Mouse (Mus musculus) left cerebral cortex, adult 2 months (tissue): ENCODE results near the gene P2ry14. TPM values are rescaled to one million over a fixed set of nuclear protein-coding genes. Genes with fewer than 3 reads are reported as not detected.
"Not testable (repeated sequence)": the region's sequence is repeated elsewhere in the genome, so short reads cannot be mapped to it uniquely, and the experiment has no call there.

Experiments used
- DNase-seq, 2 experiments: peaks; one replicate each; pipeline ENCODE4 v3.0.0; 2021 to 2022; ENCODE audit warnings: low spot score in 2 of 2, mixed read lengths in 1 of 2; ENCODE audit errors: extremely low spot score in 1 of 2
- H3K27ac ChIP-seq: fragments of 200-600 bp; 2 replicates; pipeline ENCODE4 v1.8.1; 2022
- H3K4me3 ChIP-seq: fragments of 200-600 bp; 2 replicates; pipeline ENCODE4 v1.8.1; 2022
- CTCF ChIP-seq: fragments of 200-600 bp; IDR thresholded peaks from 2 replicates; pipeline ENCODE4 v1.8.1; 2022; ENCODE audit warnings: antibody characterized with exemption, mild to moderate bottlenecking, moderate library complexity
- intact Hi-C: fragments of 180-260 bp; cut with DNase I; formaldehyde crosslinking; loops from one replicate; pipeline ENCODE4 v1.15.1; 2025
- total RNA-seq, 2 experiments: library from RNA; stranded (reverse); gene quantifications; 2 replicates each; pipeline ENCODE4 v1.2.3; 2021

P2ry14 gene
- total RNA-seq, 2 experiments from 2014 or later: 2.9 to 3.5 TPM

- Histone ChIP-seq H3K27ac (no peak overlapping the region), H3K4me3 (no peak overlapping the region)
- intact Hi-C loops: loop anchor here (2.0 to 10.0 kb wide), 2 partner anchors 49 to 145 kb away; no protein-coding TSS in a partner anchor
- no peak for TF ChIP-seq CTCF
- no peak for DNase-seq
Observed at GRCm38 (mm10) chr3:59169921-59170627, 16.7 kb upstream of the P2ry14 start.

- DNase-seq: no peak
- intact Hi-C loops: loop anchor here (2.0 kb wide), 1 partner anchor 48 kb away; no protein-coding TSS in a partner anchor
- Histone ChIP-seq H3K4me3 (no peak overlapping the region), H3K27ac (no peak overlapping the region)
- no peak; the same call in 1 of the 2 replicates for TF ChIP-seq CTCF
Observed at GRCm38 (mm10) chr3:59169215-59169614, 15.8 kb upstream of the P2ry14 start.

GRCm38 (mm10) chr3:59168476-59168875 is 15.1 kb upstream of the P2ry14 start:
- TF ChIP-seq CTCF: no peak
- no peak overlapping the region for H3K27ac ChIP-seq
- no peak overlapping the region for H3K4me3 ChIP-seq
- DNase-seq: no peak
- intact Hi-C loops: loop anchor here (2.0 kb wide), 1 partner anchor 48 kb away; no protein-coding TSS in a partner anchor

GRCm38 (mm10) chr3:59167417-59168054 is 14.1 kb upstream of the P2ry14 start:
- intact Hi-C loops: loop anchor here (2.0 kb wide), 1 partner anchor 47 kb away; no protein-coding TSS in a partner anchor
- Histone ChIP-seq H3K27ac (no peak overlapping the region), H3K4me3 (no peak overlapping the region)
- TF ChIP-seq CTCF: no peak
- no peak for DNase-seq

- TF ChIP-seq CTCF: no peak
- intact Hi-C loops: no loop called here
- no peak overlapping the region for H3K4me3 ChIP-seq
- no peak overlapping the region for H3K27ac ChIP-seq
- no peak for DNase-seq
Observed at GRCm38 (mm10) chr3:59160465-59160864, 7.0 kb upstream of the P2ry14 start.

- no peak for DNase-seq
- Histone ChIP-seq H3K27ac (no peak overlapping the region), H3K4me3 (no peak overlapping the region)
- intact Hi-C loops: no loop called here
- no peak for TF ChIP-seq CTCF
Observed at GRCm38 (mm10) chr3:59157048-59157447, 3.6 kb upstream of the P2ry14 start.

- no peak for TF ChIP-seq CTCF
- no peak for DNase-seq
- Histone ChIP-seq H3K27ac (no peak overlapping the region; the same call in 1 of the 2 replicates), H3K4me3 (no peak overlapping the region)
- intact Hi-C loops: no loop called here
Observed at GRCm38 (mm10) chr3:59155404-59155803, 2.0 kb upstream of the P2ry14 start.

- H3K4me3 ChIP-seq: no peak overlapping the region
- intact Hi-C loops: no loop called here
- H3K27ac ChIP-seq: no peak overlapping the region
- no peak for TF ChIP-seq CTCF
- DNase-seq: no peak
Observed at GRCm38 (mm10) chr3:59154888-59155287, 1.5 kb upstream of the P2ry14 start.

GRCm38 (mm10) chr3:59150624-59151023 is 2.8 kb downstream of the P2ry14 start:
- DNase-seq: no peak
- intact Hi-C loops: no loop called here
- H3K4me3 ChIP-seq: no peak overlapping the region
- no peak overlapping the region for H3K27ac ChIP-seq
- TF ChIP-seq CTCF: no peak

GRCm38 (mm10) chr3:59149646-59150045 is 3.8 kb downstream of the P2ry14 start:
- Histone ChIP-seq H3K4me3 (no peak overlapping the region), H3K27ac (no peak overlapping the region)
- intact Hi-C loops: no loop called here
- no peak for DNase-seq
- no peak for TF ChIP-seq CTCF

- no peak for DNase-seq
- intact Hi-C loops: no loop called here
Observed at GRCm38 (mm10) chr3:59145194-59145593, 8.2 kb downstream of the P2ry14 start.

GRCm38 (mm10) chr3:59141507-59142305 is 11.7 kb downstream of the P2ry14 start:
- intact Hi-C loops: no loop called here
- no peak for TF ChIP-seq CTCF
- Histone ChIP-seq H3K27ac (no peak overlapping the region), H3K4me3 (no peak overlapping the region)
- DNase-seq: no peak

More at GRCm38 (mm10) chr3:59145194-59145593, 8.2 kb downstream of the P2ry14 start:
- H3K4me3 ChIP-seq: no peak overlapping the region
- H3K27ac ChIP-seq: no peak overlapping the region
- TF ChIP-seq CTCF: no peak

- H3K27ac ChIP-seq, DNase-seq, H3K4me3 ChIP-seq, intact Hi-C loops: not testable (repeated sequence)
Observed at GRCm38 (mm10) chr3:59140941-59141340, 12.5 kb downstream of the P2ry14 start.
